23 mouse cellular contexts compared by ENCODE assay signal in genomic region chr8:44058846-44059245, GRCm38 (mm10).
DNase-seq lines count a peak whose midpoint lies in the region; ATAC-seq and TF ChIP-seq lines count a peak whose summit lies in the region.
"Had no signal": no experiment of that assay in that cellular context is flagged by ENCODE, and none has a peak within 500 bp of the region (broad histone marks: within the 10 kb centered on the region; RNA-seq: fewer than 3 reads in every experiment).

No protein-coding gene starts in this region.

- WGBS in forebrain, embryonic 12.5 days, result 16% methylated on average over 5 of the region's 5 CpGs
- 4% methylated on average over 5 of the region's 5 CpGs for WGBS in forebrain, embryonic 15.5 days
- WGBS in midbrain, embryonic 11.5 days, result 73% methylated on average over 5 of the region's 5 CpGs
- 78% methylated on average over 5 of the region's 5 CpGs for WGBS in embryonic facial prominence, embryonic 10.5 days

- no peak for TF ChIP-seq POLR2A in brain, embryonic 14.5 days (IDR thresholded peaks at IDR 0.05; ENCODE audit: borderline replicate concordance, extremely low read depth, insufficient read depth, insufficient read length, poor library complexity, severe bottlenecking)

- no peaks in the 10 kb centered on the region for H3K9me3 ChIP-seq in forebrain, embryonic 12.5 days
- H3K9me3 ChIP-seq in forebrain, embryonic 15.5 days, result no peaks in the 10 kb centered on the region
- H3K9me3 ChIP-seq in midbrain, embryonic 11.5 days (ENCODE audit: control insufficient read depth, low read length), result no peaks in the 10 kb centered on the region
- no peaks in the 10 kb centered on the region for H3K9me3 ChIP-seq in embryonic facial prominence, embryonic 10.5 days
- H3K9me3 ChIP-seq: embryonic facial prominence, embryonic 12.5 days; embryonic facial prominence, embryonic 15.5 days; hindbrain, embryonic 12.5 days; hindbrain, embryonic 15.5 days had no signal

- peak; percentile 61; the same call in 1 of the 2 replicates for ATAC-seq in forebrain, embryonic 12.5 days (ENCODE audit: low FRiP score)
- no peak; the same call in 1 of the 2 replicates for ATAC-seq in forebrain, embryonic 15.5 days (replicated peaks)
- ATAC-seq in midbrain, embryonic 11.5 days (ENCODE audit: low FRiP score), result no peak
- ATAC-seq: activated CD4-positive, CD25-positive, alpha-beta regulatory T cell, adult 4 months; CD4-positive, CD25-positive, alpha-beta regulatory T cell, adult 4 months; intestine, postnatal 0 days had no signal

- H3K27ac ChIP-seq in forebrain, embryonic 12.5 days, result peak overlapping the region; percentile 3; the same call in 1 of the 2 replicates
- H3K27ac ChIP-seq in forebrain, embryonic 15.5 days (replicated peaks), result no peak overlapping the region
- no peak overlapping the region for H3K27ac ChIP-seq in midbrain, embryonic 11.5 days (ENCODE audit: low read depth, low read length)
- H3K27ac ChIP-seq in embryonic facial prominence, embryonic 10.5 days (replicated peaks), result no peak overlapping the region
- H3K27ac ChIP-seq: embryonic facial prominence, embryonic 12.5 days; embryonic facial prominence, embryonic 15.5 days; gastrocnemius, adult 2 months; hindbrain, embryonic 12.5 days; hindbrain, embryonic 15.5 days had no signal

- H3K4me1 ChIP-seq in forebrain, embryonic 12.5 days, result peaks cover 6% of the 10 kb centered on the region; the same call in 1 of the 2 replicates
- no peaks in the 10 kb centered on the region for H3K4me1 ChIP-seq in forebrain, embryonic 15.5 days
- H3K4me1 ChIP-seq in midbrain, embryonic 11.5 days (ENCODE audit: control insufficient read depth, insufficient read depth, low read length), result no peaks in the 10 kb centered on the region
- no peaks in the 10 kb centered on the region for H3K4me1 ChIP-seq in embryonic facial prominence, embryonic 10.5 days
- H3K4me1 ChIP-seq: embryonic facial prominence, embryonic 12.5 days; embryonic facial prominence, embryonic 15.5 days; hindbrain, embryonic 12.5 days; hindbrain, embryonic 15.5 days had no signal

- no peak overlapping the region for H3K9ac ChIP-seq in forebrain, embryonic 12.5 days
- no peak overlapping the region for H3K9ac ChIP-seq in forebrain, embryonic 15.5 days (replicated peaks)
- no peak overlapping the region for H3K9ac ChIP-seq in midbrain, embryonic 11.5 days (ENCODE audit: low read length)
- H3K9ac ChIP-seq: embryonic facial prominence, embryonic 12.5 days; embryonic facial prominence, embryonic 15.5 days; hindbrain, embryonic 12.5 days; hindbrain, embryonic 15.5 days had no signal

- no peak overlapping the region; the same call in 1 of the 2 replicates for H3K4me2 ChIP-seq in forebrain, embryonic 12.5 days
- H3K4me2 ChIP-seq in forebrain, embryonic 15.5 days (replicated peaks), result no peak overlapping the region
- H3K4me2 ChIP-seq in midbrain, embryonic 11.5 days, result no peak overlapping the region
- H3K4me2 ChIP-seq: embryonic facial prominence, embryonic 12.5 days; embryonic facial prominence, embryonic 15.5 days; heart, embryonic 11.5 days; hindbrain, embryonic 12.5 days; hindbrain, embryonic 15.5 days had no signal

- H3K27me3 ChIP-seq in forebrain, embryonic 12.5 days, result no peaks in the 10 kb centered on the region
- H3K27me3 ChIP-seq in forebrain, embryonic 15.5 days, result no peaks in the 10 kb centered on the region
- H3K27me3 ChIP-seq in midbrain, embryonic 11.5 days (ENCODE audit: control insufficient read depth, insufficient read depth, low read length), result no peaks in the 10 kb centered on the region
- H3K27me3 ChIP-seq in embryonic facial prominence, embryonic 10.5 days (replicated peaks; ENCODE audit: low read depth, poor library complexity, severe bottlenecking), result no peaks in the 10 kb centered on the region
- H3K27me3 ChIP-seq: embryonic facial prominence, embryonic 12.5 days; embryonic facial prominence, embryonic 15.5 days; hindbrain, embryonic 12.5 days; hindbrain, embryonic 15.5 days had no signal

- TF ChIP-seq CTCF in brain, embryonic 14.5 days (IDR thresholded peaks at IDR 0.05; ENCODE audit: borderline replicate concordance, extremely low read depth, insufficient read depth, insufficient read length), result no peak

- DNase-seq in Muller cell, postnatal 12 days (ENCODE audit: inconsistent ontology term), result peak; percentile 60
- DNase-seq in brain, embryonic 14.5 days (ENCODE audit: low read depth), result peak; percentile 64
- no peak for DNase-seq in midbrain, embryonic 11.5 days (ENCODE audit: low spot score, missing footprints)
- no peak for DNase-seq in embryonic facial prominence, embryonic 10.5 days (ENCODE audit: low spot score)
- DNase-seq: adrenal gland, adult 8-10 months; adrenal gland, postnatal 25 days; cerebellum, adult 18-20 months; cerebellum, adult 9-10 months; cerebellum, postnatal 14 days; gastrocnemius, adult 2 months; gastrocnemius, postnatal 14 days; heart, adult 11 months; kidney, adult 2 months had no signal

- H3K36me3 ChIP-seq in forebrain, embryonic 12.5 days (replicated peaks), result no peaks in the 10 kb centered on the region
- H3K36me3 ChIP-seq in forebrain, embryonic 15.5 days, result no peaks in the 10 kb centered on the region
- H3K36me3 ChIP-seq in midbrain, embryonic 11.5 days (ENCODE audit: control insufficient read depth, insufficient read depth, low read length), result no peaks in the 10 kb centered on the region
- H3K36me3 ChIP-seq in embryonic facial prominence, embryonic 10.5 days (replicated peaks), result no peaks in the 10 kb centered on the region
- H3K36me3 ChIP-seq: embryonic facial prominence, embryonic 12.5 days; embryonic facial prominence, embryonic 15.5 days; hindbrain, embryonic 12.5 days; hindbrain, embryonic 15.5 days had no signal

- no peak overlapping the region for H3K4me3 ChIP-seq in forebrain, embryonic 12.5 days (replicated peaks)
- H3K4me3 ChIP-seq in forebrain, embryonic 15.5 days, result no peak overlapping the region
- no peak overlapping the region for H3K4me3 ChIP-seq in midbrain, embryonic 11.5 days (ENCODE audit: low read depth, low read length)
- H3K4me3 ChIP-seq in embryonic facial prominence, embryonic 10.5 days, result no peak overlapping the region
- H3K4me3 ChIP-seq: embryonic facial prominence, embryonic 12.5 days; embryonic facial prominence, embryonic 15.5 days; gastrocnemius, adult 2 months; hindbrain, embryonic 12.5 days; hindbrain, embryonic 15.5 days had no signal

Comparison
In these comparisons a context has a peak if more than half of its experiments do, and no peak if none do; other contexts are left out.
1. DNase-seq: peak in Muller cell, postnatal 12 days (single experiment) and brain, embryonic 14.5 days (single experiment); none in midbrain, embryonic 11.5 days (single experiment) and embryonic facial prominence, embryonic 10.5 days (single experiment).